Mouse (Mus musculus) layer of hippocampus, adult 8-10 months (tissue): Measurements from ENCODE around the gene Tmem30a. TPM values are rescaled to one million over a fixed set of nuclear protein-coding genes. Genes with fewer than 3 reads are reported as not detected.

Source experiments
- DNase-seq, 2 experiments: peaks; one replicate each; pipeline ENCODE4 v3.0.0; 2022; ENCODE audit warnings: low spot score in 2 of 2
- total RNA-seq, 4 experiments: library from RNA; stranded (reverse); gene quantifications; 2 replicates each; pipeline ENCODE4 v1.2.4; 2022

Tmem30a gene
- total RNA-seq, 4 experiments from 2014 or later, result 230 to 260 (median 239) TPM

- DNase-seq, result no peak
Measured at GRCm38 (mm10) chr9:79795076-79795475, 1.8 kb upstream of the Tmem30a start.

- DNase-seq, result peak; percentile 56 to 66
Measured at GRCm38 (mm10) chr9:79785794-79786085, 7.6 kb downstream of the Tmem30a start.

GRCm38 (mm10) chr9:79784934-79785793 lies 8.1 kb downstream of the Tmem30a start:
- DNase-seq, result no peak

- DNase-seq, result no peak
Measured at GRCm38 (mm10) chr9:79784439-79784838, 8.9 kb downstream of the Tmem30a start.

GRCm38 (mm10) chr9:79779354-79779753 lies 14.0 kb downstream of the Tmem30a start:
- no peak for DNase-seq

GRCm38 (mm10) chr9:79766991-79767545 lies 26.2 kb downstream of the Tmem30a start:
- no peak for DNase-seq

- DNase-seq, result no peak
Measured at GRCm38 (mm10) chr9:79765329-79765728, 28.0 kb downstream of the Tmem30a start.

GRCm38 (mm10) chr9:79762519-79762918 lies 30.8 kb downstream of the Tmem30a start:
- DNase-seq, result no peak

- DNase-seq, result no peak
Measured at GRCm38 (mm10) chr9:79760076-79760475, 33.2 kb downstream of the Tmem30a start.

GRCm38 (mm10) chr9:79759385-79760005 lies 33.8 kb downstream of the Tmem30a start, which contains the start of gene Cox7a2:
Gene Cox7a2, minus strand, starts transcription at chr9:79759878.
- peak; percentile 92 to 94 for DNase-seq

GRCm38 (mm10) chr9:79755311-79755710 lies 38.0 kb downstream of the Tmem30a start:
- DNase-seq, result no peak

- no peak for DNase-seq
Measured at GRCm38 (mm10) chr9:79751846-79752245, 41.5 kb downstream of the Tmem30a start.

- DNase-seq, result no peak
Measured at GRCm38 (mm10) chr9:79750709-79751108, 42.6 kb downstream of the Tmem30a start.

GRCm38 (mm10) chr9:79745036-79745435 lies 48.3 kb downstream of the Tmem30a start:
- no peak for DNase-seq

GRCm38 (mm10) chr9:79735608-79736007 lies 57.7 kb downstream of the Tmem30a start:
- no peak for DNase-seq

GRCm38 (mm10) chr9:79730301-79730700 lies 63.0 kb downstream of the Tmem30a start:
- DNase-seq, result no peak

- no peak for DNase-seq
Measured at GRCm38 (mm10) chr9:79723090-79723489, 70.2 kb downstream of the Tmem30a start.

- DNase-seq, result no peak
Measured at GRCm38 (mm10) chr9:79721056-79721455, 72.3 kb downstream of the Tmem30a start.

GRCm38 (mm10) chr9:79720143-79720542 lies 73.2 kb downstream of the Tmem30a start:
- DNase-seq, result no peak

- DNase-seq, result no peak
Measured at GRCm38 (mm10) chr9:79719451-79719850, 73.9 kb downstream of the Tmem30a start.
